9 mouse cellular contexts compared by ENCODE assay signal in the genomic region with DNA sequence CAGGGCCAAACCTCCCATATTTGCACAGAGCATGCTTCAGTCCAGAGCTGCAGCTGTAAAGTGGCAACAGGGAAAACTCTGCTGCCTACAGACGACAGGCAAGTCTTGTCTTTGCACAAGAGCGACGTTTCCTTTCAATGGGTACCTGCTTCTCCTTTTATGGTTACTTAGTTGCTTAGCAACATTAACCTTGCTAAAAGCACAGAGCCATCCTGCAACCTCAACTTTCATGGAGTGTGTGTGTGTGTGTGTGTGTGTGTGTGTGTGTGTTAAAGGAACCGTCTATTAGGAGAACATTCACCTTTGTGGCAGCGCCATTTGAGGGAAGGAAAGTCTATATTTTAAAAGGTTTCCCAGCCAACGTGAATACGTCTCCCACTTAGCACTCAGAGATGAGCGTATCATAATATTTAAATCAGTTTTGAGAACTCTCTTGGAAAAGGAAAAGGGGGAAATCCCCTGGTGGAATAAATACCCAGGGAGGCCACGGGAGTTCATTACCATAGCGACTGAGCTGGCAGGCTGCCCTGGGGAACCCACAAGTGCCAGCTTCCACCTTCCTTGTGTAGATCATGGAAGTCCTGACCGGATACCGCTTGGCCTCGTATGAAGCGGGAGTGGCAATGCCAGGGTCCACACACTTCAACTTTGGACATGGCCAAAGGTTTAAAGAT.
A peak's percentile ranks its signal among the peaks of the same experiment; 100 is the strongest.
DNase-seq lines count a peak whose midpoint lies in the region.
"Had no signal": no experiment of that assay in that cellular context is flagged by ENCODE, and none has a peak within 500 bp of the region (broad histone marks: within the 10 kb centered on the region; RNA-seq: fewer than 3 reads in every experiment).

No protein-coding gene starts in this region.

- peak; percentile 20 for DNase-seq in gastrocnemius, postnatal 10 days
- no peak for DNase-seq in gastrocnemius, postnatal 4 days (ENCODE audit: low spot score in 2 of 2)
- peak; percentile 63 for DNase-seq in right cerebral cortex, postnatal 10 days (ENCODE audit: low spot score in 2 of 2)
- DNase-seq in right cerebral cortex, postnatal 36 days (ENCODE audit: low spot score in 2 of 2): no peak
- DNase-seq in kidney, postnatal 25 days: peak; percentile 82 to 86
- DNase-seq in ovary, postnatal 36 days (ENCODE audit: low spot score): peak; percentile 46
- DNase-seq in layer of hippocampus, adult 11-12 months (ENCODE audit: low spot score): no peak
- no peak for DNase-seq in heart, adult 11 months
- DNase-seq: gastrocnemius, postnatal 14 days had no signal

Comparison
In these comparisons a context has a peak if more than half of its experiments do, and no peak if none do; other contexts are left out.
1. DNase-seq: peak in gastrocnemius, postnatal 10 days (single experiment), right cerebral cortex, postnatal 10 days (2 of 2), kidney, postnatal 25 days (2 of 2) and ovary, postnatal 36 days (single experiment); none in gastrocnemius, postnatal 4 days (0 of 2), right cerebral cortex, postnatal 36 days (0 of 2), layer of hippocampus, adult 11-12 months (single experiment) and heart, adult 11 months (single experiment).